Mouse (Mus musculus) MN1 (cell line): Measurements from ENCODE around the gene Taf10.

ENCODE experiments used
- DNase-seq: peaks from one replicate; pipeline ENCODE4 v3.0.0-alpha.2; 2016; ENCODE audit warnings: low spot score

Gene Taf10

DNA sequence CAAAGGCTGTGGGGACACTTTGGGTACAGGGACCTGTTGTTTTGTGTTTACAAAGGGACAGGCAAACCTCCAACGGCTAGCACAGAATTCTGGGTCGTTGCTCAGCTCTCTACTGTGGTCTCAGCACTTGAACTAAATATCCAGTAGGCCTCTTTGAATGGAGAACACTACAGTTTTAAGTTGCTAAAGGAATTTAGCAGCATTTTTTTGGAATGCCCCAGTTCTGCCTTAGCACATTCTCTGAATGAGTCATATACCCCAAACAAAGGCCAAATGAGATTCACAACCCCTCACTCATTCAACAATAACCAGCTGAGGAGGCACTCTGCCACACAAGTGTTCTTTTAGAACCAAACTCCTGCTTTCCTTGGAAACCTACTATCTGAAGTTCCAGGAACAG lies 22.2 kb downstream of the Taf10 start:
- DNase-seq = no peak

DNA sequence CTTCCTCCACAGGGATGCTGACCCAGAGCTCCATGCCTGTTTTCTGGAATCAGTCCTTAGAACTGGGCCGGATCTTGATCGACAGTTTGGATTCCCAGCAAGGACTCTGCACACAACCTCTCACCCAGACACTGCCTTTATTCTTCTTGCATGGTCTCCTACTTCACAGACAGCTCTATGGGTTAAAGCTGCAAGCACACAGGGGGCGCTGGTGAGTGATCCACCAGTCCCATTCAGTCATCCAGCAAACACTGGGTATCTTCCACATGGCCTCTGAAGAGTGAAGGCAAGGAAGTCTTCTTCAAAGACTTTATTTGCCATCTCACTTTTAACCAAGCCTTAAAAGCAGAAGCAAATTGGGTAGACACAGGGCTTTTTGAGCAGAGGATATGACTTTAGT lies 28.8 kb downstream of the Taf10 start:
- DNase-seq = no peak

DNA sequence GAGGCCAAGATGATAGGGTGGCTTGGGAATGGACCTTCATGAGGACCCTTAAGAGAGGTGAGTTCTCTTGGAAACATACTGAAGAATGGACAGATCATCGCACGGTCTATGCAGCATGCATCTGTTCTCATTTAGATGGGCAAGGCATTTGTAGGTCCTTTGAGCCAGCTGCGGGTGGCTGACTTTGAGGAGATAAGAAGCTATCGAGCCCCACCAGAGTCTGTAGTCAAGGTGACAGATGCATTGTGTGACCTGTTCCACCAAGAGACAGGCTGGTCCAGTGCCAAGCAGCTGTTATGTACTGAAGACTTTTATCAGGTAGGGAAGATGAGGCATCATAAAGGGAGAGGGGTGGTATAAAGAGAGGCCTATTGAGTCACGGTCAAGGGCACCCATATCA lies 35.4 kb downstream of the Taf10 start:
- no peak for DNase-seq

DNA sequence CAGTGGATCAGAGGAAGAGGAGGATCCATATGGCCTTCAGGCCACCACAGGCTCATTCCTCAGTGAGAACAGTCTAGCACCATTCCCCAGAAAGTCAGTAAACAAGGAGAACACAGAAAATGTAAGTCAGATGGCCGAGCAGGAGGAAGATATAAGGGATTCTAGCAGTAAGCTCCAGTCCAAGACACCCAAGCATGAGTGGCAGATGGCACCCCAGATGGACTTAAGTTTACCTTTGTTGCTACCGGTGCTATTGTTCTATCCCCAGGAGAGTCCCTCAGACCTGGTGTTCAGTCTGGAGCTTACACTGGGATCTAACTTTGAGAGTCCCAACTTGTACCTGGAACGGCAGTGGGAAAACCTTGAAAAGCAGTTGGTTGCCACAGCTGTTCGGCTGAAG lies 40.3 kb downstream of the Taf10 start:
- DNase-seq = no peak

DNA sequence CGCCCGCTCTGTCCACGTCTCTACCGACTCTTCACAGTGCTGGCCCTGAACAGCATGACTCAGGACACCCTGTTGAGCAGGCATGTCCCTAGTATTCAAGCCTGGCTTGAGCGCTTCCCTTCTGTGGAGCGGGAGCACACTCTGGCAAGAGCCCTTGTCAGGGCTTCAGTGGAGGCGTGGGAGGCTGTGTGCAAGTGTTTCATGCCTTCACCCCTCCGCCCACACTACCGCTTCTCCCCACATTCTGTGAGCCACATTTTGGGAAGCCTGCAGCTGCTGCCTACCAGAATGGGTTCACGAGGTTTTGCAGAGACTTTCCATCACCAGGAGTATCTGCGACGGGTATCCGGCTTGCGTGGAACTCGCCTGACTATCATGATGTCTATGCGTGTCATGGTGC lies 41.0 kb downstream of the Taf10 start:
- DNase-seq = no peak

DNA sequence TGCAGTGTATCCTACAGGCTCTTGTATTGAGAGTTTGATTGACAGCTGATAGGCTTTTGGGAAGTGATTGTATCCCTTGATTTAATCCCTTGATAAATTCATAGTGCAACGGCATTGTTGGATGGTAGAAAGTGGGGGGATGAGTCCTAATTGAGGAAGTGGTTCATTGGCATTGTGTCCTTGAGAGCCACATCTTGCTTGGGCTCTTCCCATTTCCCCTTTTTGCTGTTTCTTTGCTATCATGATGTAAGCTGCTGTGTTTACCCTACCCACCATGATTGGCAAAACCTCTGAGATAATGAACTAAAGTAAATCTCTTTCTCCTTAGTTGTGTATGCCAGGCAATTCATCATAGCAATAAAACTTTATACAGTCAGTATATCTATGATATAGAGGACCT lies 53.3 kb downstream of the Taf10 start:
- no peak for DNase-seq
